Mouse (Mus musculus) brain, embryonic 14.5 days (tissue): ENCODE data around the gene Tmem43.

Experiments
- CTCF ChIP-seq: fragments of 200-500 bp; IDR thresholded peaks from 2 replicates; pipeline ENCODE4 v1.5.1; 2012; ENCODE audit warnings: inconsistent platforms, mild to moderate bottlenecking, moderate library complexity, borderline replicate concordance; ENCODE audit not compliant: insufficient read depth, insufficient read length; ENCODE audit errors: extremely low read depth
- POLR2A ChIP-seq: fragments of 200-500 bp; IDR thresholded peaks from 2 replicates; pipeline ENCODE4 v1.6.1; 2012; ENCODE audit warnings: mild to moderate bottlenecking, inconsistent platforms, borderline replicate concordance; ENCODE audit not compliant: poor library complexity, insufficient read depth, insufficient read length, severe bottlenecking; ENCODE audit errors: extremely low read depth

GRCm38 (mm10) chr6:91473805-91474440 is 420 bp downstream of the Tmem43 start:
- TF ChIP-seq POLR2A (no peak; the same call in 1 of the 2 replicates), CTCF (no peak)
